Mouse (Mus musculus): ENCODE results near the gene Casp9. TPM values are rescaled to one million over a fixed set of nuclear protein-coding genes. Genes with fewer than 3 reads are reported as not detected.

Casp9 gene
- polyA plus RNA-seq, 1 experiment from 2014 or later: 14.2 TPM

DNA sequence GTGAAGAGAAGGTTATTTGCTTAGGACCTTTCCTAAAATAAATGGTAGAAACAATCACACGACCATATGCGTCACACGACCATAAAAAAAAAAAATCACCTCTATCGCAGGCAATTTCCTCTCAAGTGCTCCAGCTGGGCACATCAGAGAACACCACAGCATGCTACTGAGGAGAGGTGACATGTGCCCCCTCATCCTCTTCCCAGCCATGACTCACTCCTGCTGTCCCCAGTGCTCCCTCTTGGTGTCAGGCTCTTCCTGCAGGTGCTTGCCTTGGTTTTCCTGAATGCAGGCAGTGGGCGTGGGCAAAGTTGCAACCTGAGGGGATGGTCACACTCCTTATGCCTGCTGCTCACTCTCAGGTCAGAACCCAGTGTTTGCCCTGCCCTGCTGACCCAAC lies 8.6 kb upstream of the Casp9 start:
- H3K27ac ChIP-seq: no peak overlapping the region
- ATAC-seq (ENCODE audit: insufficient number of reproducible peaks, insufficient read depth, low FRiP score, low TSS enrichment, low read depth): no peak
- peaks cover 4% of the 10 kb centered on the region for H3K4me1 ChIP-seq
- no peaks in the 10 kb centered on the region for H3K9me3 ChIP-seq
- WGBS: 86% methylated on average over 5 of the region's 5 CpGs
- H3K9ac ChIP-seq: no peak overlapping the region
- no peak overlapping the region for H3K4me3 ChIP-seq
- H3K36me3 ChIP-seq: peaks cover 77% of the 10 kb centered on the region
- H3K27me3 ChIP-seq: no peaks in the 10 kb centered on the region
- H3K4me2 ChIP-seq: no peak overlapping the region

DNA sequence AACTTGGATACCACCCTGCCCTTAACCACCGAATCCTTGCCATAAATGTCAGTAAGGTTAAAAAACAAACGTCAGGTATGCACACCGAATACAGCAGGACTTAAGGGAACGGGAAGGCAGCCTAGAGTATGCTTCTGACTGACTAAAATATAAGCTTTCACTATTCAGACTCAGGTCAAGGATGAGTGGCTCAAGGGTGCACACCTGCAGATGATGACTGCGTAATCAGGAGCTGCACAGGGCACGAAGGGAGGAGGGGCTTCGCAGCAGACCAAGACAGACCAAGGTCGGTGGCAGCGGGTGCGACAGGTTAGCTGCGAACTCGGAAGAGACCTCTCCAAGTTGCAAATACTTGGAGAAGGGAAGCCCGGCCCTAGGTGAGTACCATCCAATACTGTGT lies 7.3 kb upstream of the Casp9 start:
- WGBS: 89% methylated on average over 13 of the region's 13 CpGs
- H3K36me3 ChIP-seq: peaks cover 64% of the 10 kb centered on the region

DNA sequence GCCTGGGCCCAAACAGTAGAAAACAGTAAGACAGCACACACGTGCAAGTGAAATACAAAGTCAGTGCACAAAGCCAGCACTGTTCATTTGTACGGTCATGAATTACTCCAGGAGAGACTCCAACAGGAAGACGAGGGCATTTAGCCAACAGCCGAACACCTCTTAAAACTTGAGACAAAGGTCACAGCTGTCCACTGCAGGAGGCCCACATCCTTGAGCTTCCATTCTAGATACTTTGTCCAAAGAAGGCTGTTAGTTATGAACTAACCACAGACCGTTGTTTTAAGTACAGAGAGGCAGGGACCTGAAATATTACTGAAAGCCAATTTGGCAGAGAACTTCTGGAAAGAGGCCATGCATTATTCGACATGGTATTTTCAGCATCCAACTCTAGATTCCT lies 6.4 kb upstream of the Casp9 start:
- Histone ChIP-seq H3K27ac (0 out of 2 replicates have a peak overlapping the region, but pooled peaks have one; percentile 22), H3K9me3 (no peaks in the 10 kb centered on the region), H3K4me3 (no peak overlapping the region), H3K4me2 (no peak overlapping the region), H3K9ac (0 out of 2 replicates have a peak overlapping the region, but pooled peaks have one; percentile 40), H3K36me3 (peaks cover 55% of the 10 kb centered on the region), H3K27me3 (no peaks in the 10 kb centered on the region), H3K4me1 (peaks cover 7% of the 10 kb centered on the region)
- no peak for ATAC-seq (ENCODE audit: insufficient number of reproducible peaks, insufficient read depth, low FRiP score, low TSS enrichment, low read depth)
- WGBS: 76% methylated on average over 6 of the region's 6 CpGs

More for the DNA sequence above, 7.3 kb upstream of the Casp9 start:
- ATAC-seq (ENCODE audit: insufficient number of reproducible peaks, insufficient read depth, low FRiP score, low TSS enrichment, low read depth): no peak
- no peak overlapping the region for H3K4me2 ChIP-seq
- H3K9ac ChIP-seq: no peak overlapping the region
- H3K4me1 ChIP-seq: peaks cover 7% of the 10 kb centered on the region
- no peak overlapping the region for H3K4me3 ChIP-seq
- H3K27me3 ChIP-seq: no peaks in the 10 kb centered on the region
- H3K27ac ChIP-seq: no peak overlapping the region
- H3K9me3 ChIP-seq: no peaks in the 10 kb centered on the region

DNA sequence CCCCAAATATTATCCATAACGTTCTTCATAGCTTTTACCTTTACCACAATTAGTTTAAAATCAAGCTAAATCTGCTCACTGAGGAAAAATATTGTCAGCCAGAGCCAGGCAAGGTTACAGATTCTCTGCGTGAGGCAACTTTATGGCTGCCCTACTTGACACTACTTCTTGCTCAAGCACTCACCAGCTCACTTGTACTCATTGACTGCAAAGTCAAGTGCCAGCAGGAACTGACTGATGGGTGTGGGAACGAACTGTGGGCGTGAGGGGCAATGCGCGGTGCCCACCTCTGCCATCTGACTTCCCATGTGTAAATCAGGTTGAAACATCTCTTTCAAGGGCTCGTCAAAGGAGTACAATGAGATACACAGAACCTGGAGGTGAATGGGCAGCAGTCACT lies 6.0 kb upstream of the Casp9 start:
- Histone ChIP-seq H3K4me2 (no peak overlapping the region), H3K36me3 (peaks cover 50% of the 10 kb centered on the region), H3K27me3 (no peaks in the 10 kb centered on the region), H3K4me1 (peaks cover 7% of the 10 kb centered on the region), H3K4me3 (no peak overlapping the region), H3K27ac (no peak overlapping the region), H3K9me3 (no peaks in the 10 kb centered on the region), H3K9ac (0 out of 2 replicates have a peak overlapping the region, but pooled peaks have one; percentile 40)
- ATAC-seq (ENCODE audit: insufficient number of reproducible peaks, insufficient read depth, low FRiP score, low TSS enrichment, low read depth): no peak
- WGBS: 91% methylated on average over 7 of the region's 7 CpGs

DNA sequence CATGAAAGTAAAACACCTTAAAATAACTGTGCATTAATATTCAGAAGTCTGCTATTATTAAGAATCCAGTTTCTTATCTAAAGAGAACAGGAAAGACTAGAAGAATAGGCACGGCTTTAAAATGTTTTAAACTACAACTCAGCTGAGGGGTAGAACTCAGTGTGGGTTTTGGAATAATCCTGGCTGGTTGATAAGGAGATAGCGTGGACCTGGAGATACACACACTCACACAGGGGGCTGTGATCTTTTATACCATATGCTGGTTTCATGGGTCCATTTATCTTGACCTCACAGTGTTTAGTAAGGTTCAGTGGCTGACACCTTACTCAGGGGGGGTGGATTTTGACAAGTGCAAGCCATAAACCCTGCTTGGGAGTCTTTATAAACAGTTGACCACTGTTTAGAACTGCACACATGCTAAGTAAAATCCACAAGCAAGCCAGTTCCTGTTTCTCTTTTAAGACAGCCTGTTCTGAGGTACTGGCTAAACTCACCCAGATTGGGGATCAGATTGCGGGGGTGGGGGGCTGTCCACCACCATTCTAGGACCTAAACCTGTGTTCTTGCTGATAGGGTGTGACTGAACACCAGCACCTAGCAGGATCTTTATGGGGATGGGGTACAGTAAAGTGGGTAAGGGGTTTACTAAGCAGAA lies 3.7 kb upstream of the Casp9 start:
- Histone ChIP-seq H3K4me3 (peak overlapping the region; percentile 93), H3K4me1 (peaks cover 11% of the 10 kb centered on the region), H3K9ac (peak overlapping the region; percentile 94), H3K27ac (peak overlapping the region; percentile 81; the same call in 1 of the 2 replicates), H3K9me3 (no peaks in the 10 kb centered on the region), H3K36me3 (peaks cover 30% of the 10 kb centered on the region), H3K4me2 (peak overlapping the region; percentile 89), H3K27me3 (no peaks in the 10 kb centered on the region)
- WGBS: 57% methylated on average over 3 of the region's 3 CpGs
- no peak for ATAC-seq (ENCODE audit: insufficient number of reproducible peaks, insufficient read depth, low FRiP score, low TSS enrichment, low read depth)

DNA sequence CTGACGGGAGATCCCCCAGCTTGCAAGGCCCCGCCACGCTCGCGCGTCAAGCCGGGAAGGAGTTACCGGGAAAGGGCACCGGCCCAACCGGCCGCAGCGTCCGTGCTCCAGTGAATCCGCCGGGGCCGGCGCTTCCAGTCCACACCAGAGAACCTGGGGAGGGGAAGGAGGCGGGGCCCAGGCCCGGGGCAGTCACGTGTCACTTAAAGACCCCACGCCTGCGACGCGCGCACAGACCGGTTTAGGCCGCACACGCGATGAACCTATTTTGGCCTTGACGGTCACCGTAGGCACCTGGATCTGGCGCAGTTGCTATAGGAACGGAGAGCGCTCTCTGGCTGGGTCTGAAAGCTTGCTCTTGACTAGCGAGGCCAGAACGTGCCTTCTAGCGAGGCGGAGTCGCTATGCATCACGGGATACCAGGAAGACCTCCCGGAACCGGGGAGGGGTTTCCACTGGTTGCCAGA lies 2.9 kb upstream of the Casp9 start, which contains the start of gene Dnajc16:
Gene Dnajc16 (minus strand): TSS at position 408 of the 467 bp plus-strand sequence.
- peak within 1 kb of the TSS; percentile 93 for H3K4me3 ChIP-seq
- peaks cover 19% of the 10 kb centered on the region for H3K4me1 ChIP-seq
- H3K27ac ChIP-seq: peak within 1 kb of the TSS; percentile 81
- no peaks in the 10 kb centered on the region for H3K27me3 ChIP-seq
- no peaks in the 10 kb centered on the region for H3K9me3 ChIP-seq
- H3K9ac ChIP-seq: peak within 1 kb of the TSS; percentile 94
- peak within 1 kb of the TSS; percentile 89 for H3K4me2 ChIP-seq
- peaks cover 21% of the 10 kb centered on the region for H3K36me3 ChIP-seq
- under 1% methylated on average over 42 of the region's 42 CpGs for WGBS
- peak; percentile 93 for ATAC-seq (ENCODE audit: insufficient number of reproducible peaks, insufficient read depth, low FRiP score, low TSS enrichment, low read depth)

DNA sequence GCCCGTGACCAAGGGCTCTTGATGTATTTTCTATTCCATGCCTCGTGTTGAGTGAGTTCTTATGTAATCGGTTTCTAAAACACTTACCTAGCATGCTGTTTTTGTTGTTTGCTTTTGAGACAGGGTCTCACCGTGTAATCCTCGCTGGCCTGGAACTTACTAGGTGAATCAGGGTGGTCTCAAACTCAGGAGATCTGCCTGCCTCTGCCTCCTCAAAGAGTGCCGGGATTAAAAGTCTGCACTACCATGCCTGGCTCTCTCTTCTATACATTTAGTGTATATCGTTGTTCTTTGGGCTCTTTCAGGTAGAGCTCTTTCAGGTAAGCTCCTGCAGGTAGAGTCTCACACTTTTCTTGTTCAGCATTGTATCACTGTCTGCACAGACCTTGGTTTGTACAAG lies 1.9 kb upstream of the Casp9 start:
- Histone ChIP-seq H3K9me3 (no peaks in the 10 kb centered on the region), H3K4me3 (no peak overlapping the region), H3K36me3 (peaks cover 15% of the 10 kb centered on the region), H3K4me2 (no peak overlapping the region), H3K9ac (no peak overlapping the region), H3K27ac (no peak overlapping the region; the same call in 1 of the 2 replicates), H3K4me1 (peaks cover 24% of the 10 kb centered on the region), H3K27me3 (no peaks in the 10 kb centered on the region)
- 88% methylated on average over 7 of the region's 7 CpGs for WGBS
- ATAC-seq (ENCODE audit: insufficient number of reproducible peaks, insufficient read depth, low FRiP score, low TSS enrichment, low read depth): no peak

DNA sequence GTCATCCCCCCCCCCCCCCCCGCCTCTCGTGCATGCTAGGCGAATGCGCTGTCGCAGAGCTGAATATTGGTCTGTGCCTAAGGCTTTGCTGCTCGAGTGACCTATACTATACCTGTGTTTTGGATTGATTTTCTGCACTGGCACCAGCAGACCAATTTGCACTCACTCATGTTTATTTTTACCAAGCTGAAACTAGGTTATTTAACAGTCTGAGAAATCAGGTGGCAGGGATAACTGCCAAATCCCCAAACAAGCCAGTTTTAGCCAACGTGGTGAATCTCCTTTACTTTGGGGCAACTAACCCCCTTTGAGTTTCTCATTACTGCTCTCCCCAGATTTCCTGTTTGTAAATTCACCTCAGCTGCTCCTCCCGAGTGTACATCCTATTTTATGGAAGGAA lies 1.5 kb upstream of the Casp9 start:
- ATAC-seq (ENCODE audit: insufficient number of reproducible peaks, insufficient read depth, low FRiP score, low TSS enrichment, low read depth): no peak
- peaks cover 16% of the 10 kb centered on the region for H3K36me3 ChIP-seq
- no peak overlapping the region for H3K27ac ChIP-seq
- 87% methylated on average over 8 of the region's 8 CpGs for WGBS
- no peak overlapping the region for H3K4me2 ChIP-seq
- no peak overlapping the region for H3K4me3 ChIP-seq
- no peaks in the 10 kb centered on the region for H3K9me3 ChIP-seq
- H3K9ac ChIP-seq: no peak overlapping the region
- peaks cover 26% of the 10 kb centered on the region for H3K4me1 ChIP-seq
- no peaks in the 10 kb centered on the region for H3K27me3 ChIP-seq

DNA sequence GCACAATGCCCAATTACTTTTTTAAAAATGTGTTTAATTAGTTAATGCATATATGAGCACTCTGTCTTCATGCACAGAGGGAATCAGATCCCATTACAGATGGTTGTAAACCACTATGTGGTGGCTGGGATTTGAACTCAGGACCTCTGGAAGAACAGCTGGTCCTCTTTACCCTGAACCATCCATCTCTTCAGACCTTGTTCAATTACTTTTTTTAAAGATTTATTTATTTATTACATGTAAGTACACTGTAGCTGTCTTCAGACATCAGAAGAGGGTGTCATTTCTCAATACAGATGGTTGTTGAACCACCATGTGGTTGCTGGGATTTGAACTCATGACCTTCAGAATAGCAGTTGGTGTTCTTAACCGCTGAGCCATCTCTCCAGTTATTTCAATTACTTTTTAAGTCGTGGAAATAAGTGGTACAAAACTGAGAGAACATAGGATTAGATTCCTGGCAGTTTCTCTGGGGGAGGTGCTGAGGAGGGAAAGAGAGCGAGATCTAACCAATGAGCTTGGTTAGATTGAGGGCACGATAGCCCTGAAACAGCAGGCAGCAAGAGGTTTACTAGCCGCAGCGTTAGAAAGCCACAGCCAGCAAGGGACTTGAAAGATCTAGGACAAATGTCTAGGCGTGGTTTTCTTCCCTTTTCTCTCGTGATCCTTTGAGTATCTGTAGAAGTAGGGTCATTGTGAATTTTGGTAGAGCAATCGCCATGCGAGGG lies 694 bp upstream of the Casp9 start:
- H3K4me1 ChIP-seq: peaks cover 26% of the 10 kb centered on the region
- peak overlapping the region; percentile 61 for H3K4me2 ChIP-seq
- peak overlapping the region; percentile 69 for H3K4me3 ChIP-seq
- H3K27me3 ChIP-seq: no peaks in the 10 kb centered on the region
- WGBS: 10% methylated on average over 10 of the region's 10 CpGs
- peak overlapping the region; percentile 74 for H3K9ac ChIP-seq
- no peak for ATAC-seq (ENCODE audit: insufficient number of reproducible peaks, insufficient read depth, low FRiP score, low TSS enrichment, low read depth)
- H3K36me3 ChIP-seq: peaks cover 16% of the 10 kb centered on the region
- H3K9me3 ChIP-seq: no peaks in the 10 kb centered on the region
- H3K27ac ChIP-seq: peak overlapping the region; percentile 94

DNA sequence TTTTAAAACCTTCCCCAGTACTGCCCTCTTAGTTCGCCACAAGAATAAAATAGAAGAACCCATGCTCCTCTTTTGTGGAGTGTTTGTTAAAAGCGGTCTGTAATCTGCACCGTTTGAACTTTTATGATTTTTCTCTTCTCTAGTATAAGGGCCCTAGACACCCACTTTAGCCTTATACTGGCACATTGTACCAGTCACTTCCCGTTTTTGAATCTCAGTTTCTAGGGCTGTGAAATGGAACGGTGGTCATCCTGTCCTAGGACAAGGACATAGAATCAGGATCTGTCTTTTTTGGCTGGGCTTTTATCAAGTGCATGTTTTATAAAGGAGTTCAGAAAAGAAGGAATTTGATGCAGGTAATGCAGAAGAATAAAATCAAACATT lies 732 bp downstream of the Casp9 start:
- peaks cover 21% of the 10 kb centered on the region for H3K36me3 ChIP-seq
- H3K9ac ChIP-seq: peak overlapping the region; percentile 74
- peak overlapping the region; percentile 94 for H3K27ac ChIP-seq
- H3K4me1 ChIP-seq: peaks cover 26% of the 10 kb centered on the region
- no peaks in the 10 kb centered on the region for H3K9me3 ChIP-seq
- WGBS: 18% methylated on average over 5 of the region's 5 CpGs
- H3K4me3 ChIP-seq: peak overlapping the region; percentile 69
- H3K4me2 ChIP-seq: peak overlapping the region; percentile 61
- ATAC-seq (ENCODE audit: insufficient number of reproducible peaks, insufficient read depth, low FRiP score, low TSS enrichment, low read depth): no peak
- H3K27me3 ChIP-seq: no peaks in the 10 kb centered on the region

DNA sequence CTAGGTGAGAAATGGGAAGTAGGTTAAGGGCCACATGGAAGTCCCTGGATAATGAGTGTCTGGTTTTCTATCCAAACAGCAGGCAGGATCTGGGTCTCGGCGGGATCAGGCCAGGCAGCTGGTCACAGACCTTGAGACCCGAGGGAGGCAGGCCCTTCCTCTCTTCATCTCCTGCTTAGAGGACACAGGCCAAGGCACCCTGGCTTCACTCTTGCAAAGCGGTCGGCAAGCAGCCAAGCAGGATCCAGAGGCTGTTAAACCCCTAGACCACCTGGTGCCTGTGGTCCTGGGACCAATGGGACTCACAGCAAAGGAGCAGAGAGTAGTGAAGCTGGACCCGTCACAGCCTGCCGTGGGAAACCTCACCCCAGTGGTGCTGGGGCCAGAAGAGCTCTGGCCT lies 2.9 kb downstream of the Casp9 start:
- H3K4me3 ChIP-seq: no peak overlapping the region
- 0 out of 2 replicates have a peak overlapping the region, but pooled peaks have one; percentile 6 for H3K9ac ChIP-seq
- no peak overlapping the region for H3K4me2 ChIP-seq
- H3K27ac ChIP-seq: no peak overlapping the region
- H3K9me3 ChIP-seq: no peaks in the 10 kb centered on the region
- WGBS: 82% methylated on average over 7 of the region's 7 CpGs
- H3K27me3 ChIP-seq: no peaks in the 10 kb centered on the region
- ATAC-seq (ENCODE audit: insufficient number of reproducible peaks, insufficient read depth, low FRiP score, low TSS enrichment, low read depth): no peak
- H3K36me3 ChIP-seq: peaks cover 21% of the 10 kb centered on the region
- peaks cover 19% of the 10 kb centered on the region for H3K4me1 ChIP-seq

DNA sequence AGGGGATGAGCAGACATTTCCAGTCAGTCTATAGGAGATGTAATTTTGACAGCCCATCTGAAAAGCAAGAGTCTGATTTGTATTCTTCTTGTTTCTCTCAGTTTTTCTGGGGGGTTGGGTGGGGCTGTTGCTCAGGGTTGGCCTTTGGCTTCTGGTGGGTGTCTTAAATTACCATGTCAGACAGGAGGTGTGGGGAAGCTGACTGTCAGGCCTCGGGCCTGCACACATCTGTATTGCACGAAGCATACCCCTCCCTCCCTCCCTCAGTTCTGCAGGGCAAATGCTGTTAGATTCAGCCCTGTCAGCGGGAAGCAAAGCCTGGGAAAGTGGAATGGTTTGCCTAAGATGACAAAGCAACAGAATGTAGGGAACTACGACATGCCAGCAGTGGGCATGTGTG lies 3.5 kb downstream of the Casp9 start:
- Histone ChIP-seq H3K27me3 (no peaks in the 10 kb centered on the region), H3K4me1 (peaks cover 19% of the 10 kb centered on the region), H3K9ac (0 out of 2 replicates have a peak overlapping the region, but pooled peaks have one; percentile 6), H3K4me3 (no peak overlapping the region), H3K9me3 (no peaks in the 10 kb centered on the region), H3K27ac (no peak overlapping the region), H3K4me2 (no peak overlapping the region), H3K36me3 (peaks cover 21% of the 10 kb centered on the region)
- ATAC-seq (ENCODE audit: insufficient number of reproducible peaks, insufficient read depth, low FRiP score, low TSS enrichment, low read depth): no peak
- WGBS: 67% methylated on average over 4 of the region's 4 CpGs
